Mouse (Mus musculus): Measurements from ENCODE around the gene Plekhm2. TPM values are rescaled to one million over a fixed set of nuclear protein-coding genes. Genes with fewer than 3 reads are reported as not detected.

Gene Plekhm2
- polyA plus RNA-seq, 1 experiment from 2014 or later, result 7.0 TPM

GRCm38 (mm10) chr4:141576404-141576803 is 88.3 kb downstream of the Plekhm2 start:
- Histone ChIP-seq H3K36me3 (ENCODE audit: control insufficient read depth, insufficient read depth) (no peaks in the 10 kb centered on the region), H3K4me1 (replicated peaks; ENCODE audit: control insufficient read depth, insufficient read depth, low read length) (peaks cover 4% of the 10 kb centered on the region; the same call in 1 of the 2 replicates), H3K4me2 (ENCODE audit: low read length) (no peak overlapping the region), H3K27me3 (replicated peaks; ENCODE audit: control insufficient read depth, insufficient read depth, low read length) (no peaks in the 10 kb centered on the region), H3K9me3 (ENCODE audit: control insufficient read depth, low read length) (no peaks in the 10 kb centered on the region), H3K4me3 (replicated peaks; ENCODE audit: low read length) (no peak overlapping the region), H3K9ac (replicated peaks; ENCODE audit: low read depth, low read length) (no peak overlapping the region), H3K27ac (ENCODE audit: low read length) (no peak overlapping the region)
- ATAC-seq, result no peak
- 81% methylated on average over 11 of the region's 11 CpGs for WGBS

Other genes with a start within 250 kb of the Plekhm2 start
- gene Clcnkb, start 248.9 kb downstream of the Plekhm2 start, polyA plus RNA-seq (2015; fragmentation: Nextera tagmentation; extraction: Ambion mirVana), result 0.10 TPM in 1 of 2 replicates, not detected in the other
- gene Hspb7, start 244.1 kb downstream of the Plekhm2 start, polyA plus RNA-seq (2015; fragmentation: Nextera tagmentation; extraction: Ambion mirVana), result not detected in 2 replicates
- gene Srarp, start 228.8 kb downstream of the Plekhm2 start, polyA plus RNA-seq (2015; fragmentation: Nextera tagmentation; extraction: Ambion mirVana), result not detected in 2 replicates
- 62.0 and 64.2 TPM in 2 replicates for gene Zbtb17, start 220.2 kb downstream of the Plekhm2 start, polyA plus RNA-seq (2015; fragmentation: Nextera tagmentation; extraction: Ambion mirVana)
- gene Spen, start 126.3 kb downstream of the Plekhm2 start, polyA plus RNA-seq (2015; fragmentation: Nextera tagmentation; extraction: Ambion mirVana), result 16.0 and 19.1 TPM in 2 replicates
- 18.8 and 27.8 TPM in 2 replicates for gene Fblim1, start 58.8 kb downstream of the Plekhm2 start, polyA plus RNA-seq (2015; fragmentation: Nextera tagmentation; extraction: Ambion mirVana)
- gene Tmem82, start 46.3 kb downstream of the Plekhm2 start, polyA plus RNA-seq (2015; fragmentation: Nextera tagmentation; extraction: Ambion mirVana), result 0.13 and 0.19 TPM in 2 replicates
- gene Slc25a34, start 41.1 kb downstream of the Plekhm2 start, polyA plus RNA-seq (2015; fragmentation: Nextera tagmentation; extraction: Ambion mirVana), result 0.08 TPM in 1 of 2 replicates, not detected in the other
- gene Rsc1a1, start 20.7 kb upstream of the Plekhm2 start, polyA plus RNA-seq (2015; fragmentation: Nextera tagmentation; extraction: Ambion mirVana), result 0.99 and 1.4 TPM in 2 replicates
- gene Ddi2, start 58.5 kb upstream of the Plekhm2 start, polyA plus RNA-seq (2015; fragmentation: Nextera tagmentation; extraction: Ambion mirVana), result 13.1 and 14.3 TPM in 2 replicates
- gene Agmat, start 81.8 kb upstream of the Plekhm2 start, polyA plus RNA-seq (2015; fragmentation: Nextera tagmentation; extraction: Ambion mirVana), result not detected in 2 replicates
- 5.3 and 6.4 TPM in 2 replicates for gene Dnajc16, start 126.0 kb upstream of the Plekhm2 start, polyA plus RNA-seq (2015; fragmentation: Nextera tagmentation; extraction: Ambion mirVana)
- gene Casp9, start 128.7 kb upstream of the Plekhm2 start, polyA plus RNA-seq (2015; fragmentation: Nextera tagmentation; extraction: Ambion mirVana), result 15.8 and 16.6 TPM in 2 replicates
- not detected in 2 replicates for gene Cela2a, start 161.3 kb upstream of the Plekhm2 start, polyA plus RNA-seq (2015; fragmentation: Nextera tagmentation; extraction: Ambion mirVana)
- not detected in 2 replicates for gene Ctrc, start 181.5 kb upstream of the Plekhm2 start, polyA plus RNA-seq (2015; fragmentation: Nextera tagmentation; extraction: Ambion mirVana)
- gene Efhd2, start 210.0 kb upstream of the Plekhm2 start, polyA plus RNA-seq (2015; fragmentation: Nextera tagmentation; extraction: Ambion mirVana), result 69.9 and 76.8 TPM in 2 replicates